Mouse (Mus musculus) CH12.LX (cell line): ENCODE results near the gene Nol10. TPM values are rescaled to one million over a fixed set of nuclear protein-coding genes. Genes with fewer than 3 reads are reported as not detected.

Source experiments
- DNase-seq: peaks from one replicate; pipeline ENCODE4 v3.0.0-alpha.2; 2013; ENCODE audit errors: extremely low read depth
- H3K27ac ChIP-seq: 2 replicates; pipeline ENCODE4 v1.5.1; 2012; ENCODE audit warnings: low read depth, mild to moderate bottlenecking, control low read depth, moderate library complexity; ENCODE audit not compliant: insufficient read depth
- H3K27me3 ChIP-seq: replicated peaks from 2 replicates; pipeline ENCODE3; 2012; ENCODE audit warnings: inconsistent platforms
- H3K36me3 ChIP-seq, 2 experiments: replicated peaks in 1 of 2; 2 replicates each; pipeline versions ENCODE3 to v1.6.1; 2012; ENCODE audit warnings: inconsistent platforms in 1 of 2, low read length in 1 of 2, mild to moderate bottlenecking in 1 of 2, mixed read lengths in 1 of 2, moderate library complexity in 1 of 2; ENCODE audit not compliant: control insufficient read depth in 1 of 2, insufficient read depth in 1 of 2
- H3K4me1 ChIP-seq, 2 experiments: 2 replicates each; pipeline ENCODE4 v1.6.1; 2012; ENCODE audit warnings: inconsistent platforms in 1 of 2, moderate library complexity in 1 of 2; ENCODE audit not compliant: insufficient read depth in 2 of 2, control insufficient read depth in 1 of 2
- H3K4me2 ChIP-seq: 2 replicates; pipeline ENCODE4 v1.6.1; 2012; ENCODE audit warnings: low read depth, mild to moderate bottlenecking, control low read depth; ENCODE audit not compliant: poor library complexity, insufficient read depth, severe bottlenecking
- H3K4me3 ChIP-seq, 3 experiments: fragments of 150-350 bp in 1 of 3; sonication (generic) in 1 of 3; replicated peaks in 1 of 3; 2 replicates each; pipeline versions ENCODE3 to v1.5.1; 2011 to 2012; ENCODE audit warnings: low read depth in 2 of 3, low read length in 2 of 3, mild to moderate bottlenecking in 2 of 3, moderate library complexity in 2 of 3, control low read depth in 1 of 3, improper control_type of control experiment in 1 of 3, inconsistent platforms in 1 of 3, mixed read lengths in 1 of 3; ENCODE audit not compliant: poor library complexity in 1 of 3
- H3K79me2 ChIP-seq: replicated peaks from 2 replicates; pipeline ENCODE4 v1.6.1; 2012; ENCODE audit warnings: mild to moderate bottlenecking, moderate library complexity; ENCODE audit not compliant: control insufficient read depth, poor library complexity, insufficient read depth, severe bottlenecking; ENCODE audit errors: extremely low read depth
- H3K9ac ChIP-seq: 2 replicates; pipeline ENCODE4 v1.6.1; 2012; ENCODE audit warnings: low read depth, mild to moderate bottlenecking, control low read depth, moderate library complexity; ENCODE audit not compliant: insufficient read depth
- H3K9me3 ChIP-seq: replicated peaks from 2 replicates; pipeline ENCODE3; 2012; ENCODE audit warnings: low read length, inconsistent platforms, mixed read lengths
- BHLHE40 ChIP-seq: IDR thresholded peaks from 2 replicates; pipeline ENCODE4 v1.6.1; 2011; ENCODE audit warnings: mild to moderate bottlenecking, low read depth, low read length, improper control_type of control experiment
- CHD1 ChIP-seq: IDR thresholded peaks from 2 replicates; pipeline ENCODE4 v1.6.1; 2012; ENCODE audit warnings: low read depth, low read length, improper control_type of control experiment, inconsistent platforms
- CHD2 ChIP-seq: IDR thresholded peaks from 2 replicates; pipeline ENCODE4 v1.6.1; 2011; ENCODE audit warnings: low read length, improper control_type of control experiment
- CTCF ChIP-seq, 2 experiments: IDR thresholded peaks in 1 of 2; conservative IDR thresholded peaks in 1 of 2; 2 replicates each; pipeline ENCODE4 v1.5.1; 2011 to 2012; ENCODE audit warnings: low read depth in 2 of 2, low read length in 2 of 2, improper control_type of control experiment in 1 of 2, inconsistent platforms in 1 of 2, mild to moderate bottlenecking in 1 of 2, moderate library complexity in 1 of 2
- E2F4 ChIP-seq: IDR thresholded peaks from 2 replicates; pipeline ENCODE4 v1.6.1; 2011; ENCODE audit warnings: low read depth, low read length, improper control_type of control experiment; ENCODE audit not compliant: insufficient replicate concordance
- ELF1 ChIP-seq: IDR thresholded peaks from 2 replicates; pipeline ENCODE4 v1.6.1; 2014; ENCODE audit warnings: low read depth, mild to moderate bottlenecking, inconsistent platforms, low read length, improper control_type of control experiment
- HCFC1 ChIP-seq: IDR thresholded peaks from 2 replicates; pipeline ENCODE4 v1.6.1; 2012; ENCODE audit warnings: low read depth, mild to moderate bottlenecking, inconsistent platforms, low read length, improper control_type of control experiment
- IRF4 ChIP-seq: IDR thresholded peaks from 2 replicates; pipeline ENCODE4 v1.6.1; 2014; ENCODE audit warnings: low read depth, mild to moderate bottlenecking, inconsistent platforms, low read length, improper control_type of control experiment
- JUN ChIP-seq: IDR thresholded peaks from 2 replicates; pipeline ENCODE4 v1.6.1; 2011; ENCODE audit warnings: low read depth, mild to moderate bottlenecking, low read length, improper control_type of control experiment, moderate library complexity; ENCODE audit not compliant: insufficient read depth
- JUND ChIP-seq: conservative IDR thresholded peaks from 2 replicates; pipeline ENCODE4 v1.6.1; 2011; ENCODE audit warnings: low read depth, low read length, improper control_type of control experiment
- MAFK ChIP-seq: IDR thresholded peaks from 2 replicates; pipeline ENCODE4 v1.6.1; 2011; ENCODE audit warnings: low read length, improper control_type of control experiment; ENCODE audit not compliant: insufficient replicate concordance
- MAX ChIP-seq: IDR thresholded peaks from 2 replicates; pipeline ENCODE4 v1.6.1; 2011; ENCODE audit warnings: low read length, improper control_type of control experiment
- MYC ChIP-seq: IDR thresholded peaks from 2 replicates; pipeline ENCODE4 v1.6.1; 2011; ENCODE audit warnings: low read depth, mild to moderate bottlenecking, improper control_type of control experiment, low read length
- NELFE ChIP-seq: IDR thresholded peaks from 2 replicates; pipeline ENCODE4 v1.6.1; 2011; ENCODE audit warnings: low read depth, low read length, improper control_type of control experiment
- NRF1 ChIP-seq: IDR thresholded peaks from 2 replicates; pipeline ENCODE4 v1.6.1; 2014; ENCODE audit warnings: low read depth, mild to moderate bottlenecking, inconsistent platforms, low read length, improper control_type of control experiment, moderate library complexity
- PAX5 ChIP-seq: IDR thresholded peaks from 2 replicates; pipeline ENCODE4 v1.6.1; 2012; ENCODE audit warnings: low read length, inconsistent platforms, mixed read lengths
- POLR2A ChIP-seq: IDR thresholded peaks from 2 replicates; pipeline ENCODE4 v1.6.1; 2011; ENCODE audit warnings: low read depth, mild to moderate bottlenecking, improper control_type of control experiment, low read length
- POLR2AphosphoS2 ChIP-seq: IDR thresholded peaks from 2 replicates; pipeline ENCODE4 v1.6.1; 2011; ENCODE audit warnings: low read depth, low read length, improper control_type of control experiment
- SIN3A ChIP-seq: IDR thresholded peaks from 2 replicates; pipeline ENCODE4 v1.6.1; 2012; ENCODE audit warnings: low read length, improper control_type of control experiment, inconsistent platforms
- UBTF ChIP-seq: IDR thresholded peaks from 2 replicates; pipeline ENCODE4 v1.6.1; 2012; ENCODE audit warnings: low read depth, mild to moderate bottlenecking, inconsistent platforms, low read length, improper control_type of control experiment, moderate library complexity
- USF2 ChIP-seq: conservative IDR thresholded peaks from 2 replicates; pipeline ENCODE4 v1.6.1; 2011; ENCODE audit warnings: low read depth, low read length, improper control_type of control experiment
- ZC3H11A ChIP-seq: IDR thresholded peaks from 2 replicates; pipeline ENCODE4 v1.6.1; 2012; ENCODE audit warnings: low read depth, mild to moderate bottlenecking, inconsistent platforms, low read length, improper control_type of control experiment
- ZKSCAN1 ChIP-seq: IDR thresholded peaks from 2 replicates; pipeline ENCODE4 v1.6.1; 2012; ENCODE audit warnings: low read depth, inconsistent platforms, low read length, improper control_type of control experiment, borderline replicate concordance
- dilution Hi-C: fragments of 300-500 bp; cut with MboI; formaldehyde crosslinking; loops from 2 replicates; pipeline ENCODE4 v1.14.3; 2020; ENCODE audit warnings: low sequenced_read_pairs; ENCODE audit not compliant: extremely low pct_unique_long_range_greater_than_20kb, extremely low pct_ligation_motif_present
- in situ Hi-C: fragments of 300-500 bp; cut with MboI; formaldehyde crosslinking; loops from 3 replicates; pipeline ENCODE4 v1.14.3; 2019; ENCODE audit warnings: low sequenced_read_pairs, low pct_ligation_motif_present, low pct_unique_long_range_greater_than_20kb, mixed read lengths
- polyA plus RNA-seq: library from polyadenylated mRNA; unstranded; fragments of >175 nt; gene quantifications from 2 replicates; pipeline ENCODE4 v1.2.1, GENCODE M21; 2012; ENCODE audit warnings: low read depth; ENCODE audit not compliant: insufficient read length
- total RNA-seq, 2 experiments: library from RNA; depleted of rRNA; stranded (reverse); fragments of 300-350 nt in 1 of 2; fragments of >200 nt in 1 of 2; gene quantifications; 2 replicates each; pipeline ENCODE4 v1.2.3; 2012 to 2014

Gene Nol10
- total and polyA plus RNA-seq, 3 experiments: 10.9 to 65.8 (median 14.5) TPM

GRCm38 (mm10) chr12:17382759-17383158 lies 34.5 kb downstream of the Nol10 start:
- H3K27ac ChIP-seq: no peak overlapping the region
- dilution Hi-C loops (no loop called here), in situ Hi-C loops (no loop called here)
- H3K79me2 ChIP-seq: no peaks in the 10 kb centered on the region; the same call in 1 of the 2 replicates
- TF ChIP-seq ELF1 (no peak), MAX (no peak), PAX5 (no peak), NELFE (no peak), USF2 (no peak), CHD2 (no peak), MYC (no peak), POLR2A (no peak)
- H3K4me3 ChIP-seq: no peak overlapping the region
- no peaks in the 10 kb centered on the region for H3K9me3 ChIP-seq
- H3K4me1 ChIP-seq: peaks cover 7 to 39% of the 10 kb centered on the region in 2 experiments; a peak in 2 of 4 replicates
- H3K27me3 ChIP-seq: no peaks in the 10 kb centered on the region
- peaks cover 39 to 77% of the 10 kb centered on the region in 2 experiments for H3K36me3 ChIP-seq
- H3K4me2 ChIP-seq: no peak overlapping the region
- H3K9ac ChIP-seq: no peak overlapping the region
- DNase-seq: no peak

- TF ChIP-seq JUND (no peak), UBTF (no peak), POLR2AphosphoS2 (no peak), SIN3A (no peak), ZKSCAN1 (no peak), MAFK (no peak), CTCF (conservative IDR thresholded peaks at IDR 0.05 in 1 of 2, IDR thresholded peaks at IDR 0.05 in 1 of 2; ENCODE audit: low read depth in 2 of 2, low read length in 2 of 2) (no peak), IRF4 (no peak), JUN (no peak), ZC3H11A (no peak), BHLHE40 (no peak), CHD1 (no peak), CHD2 (no peak), MAX (no peak), E2F4 (no peak), NELFE (no peak), NRF1 (no peak), HCFC1 (no peak)
- dilution Hi-C loops: no loop called here
- in situ Hi-C loops: no loop called here
- H3K79me2 ChIP-seq: no peaks in the 10 kb centered on the region; the same call in 1 of the 2 replicates
- H3K36me3 ChIP-seq: peaks cover 23 to 52% of the 10 kb centered on the region in 2 experiments
- no peaks in the 10 kb centered on the region for H3K27me3 ChIP-seq
- peaks cover 24 to 57% of the 10 kb centered on the region in 2 experiments for H3K4me1 ChIP-seq
- H3K4me3 ChIP-seq: no peak overlapping the region
- no peak overlapping the region for H3K27ac ChIP-seq
- H3K4me2 ChIP-seq: no peak overlapping the region
- H3K9me3 ChIP-seq: no peaks in the 10 kb centered on the region
- no peak for DNase-seq
- no peak overlapping the region for H3K9ac ChIP-seq
Observed at GRCm38 (mm10) chr12:17386896-17387295, 38.6 kb downstream of the Nol10 start.
